9 mouse cellular contexts compared by ENCODE assay signal in genomic region chr11:94471740-94472584, GRCm38 (mm10). TPM values are rescaled to one million over a fixed set of nuclear protein-coding genes. Genes with fewer than 3 reads are reported as not detected.
DNase-seq lines count a peak whose midpoint lies in the region; ATAC-seq lines count a peak whose summit lies in the region.
"Had no signal": no experiment of that assay in that cellular context is flagged by ENCODE, and none has a peak within 500 bp of the region (broad histone marks: within the 10 kb centered on the region; RNA-seq: fewer than 3 reads in every experiment).

No protein-coding gene starts in this region.

- no peak overlapping the region; the same call in 1 of the 2 replicates for H3K27ac ChIP-seq in kidney, embryonic 16.5 days (ENCODE audit: low read length)
- H3K27ac ChIP-seq in embryonic facial prominence, embryonic 11.5 days (replicated peaks; ENCODE audit: low read depth, low read length) = peak overlapping the region; percentile 92; the same call in 1 of the 2 replicates
- peak overlapping the region; percentile 80 for H3K27ac ChIP-seq in hindbrain, embryonic 12.5 days
- H3K27ac ChIP-seq in midbrain, embryonic 16.5 days (ENCODE audit: low read length) = peak overlapping the region; percentile 84

- peak overlapping the region; percentile 77 for H3K4me3 ChIP-seq in kidney, embryonic 16.5 days (ENCODE audit: low read length)
- peak overlapping the region; percentile 62 for H3K4me3 ChIP-seq in embryonic facial prominence, embryonic 11.5 days (ENCODE audit: low read depth, low read length)
- H3K4me3 ChIP-seq in hindbrain, embryonic 12.5 days = peak overlapping the region; percentile 88
- peak overlapping the region; percentile 77 for H3K4me3 ChIP-seq in midbrain, embryonic 16.5 days (ENCODE audit: low read depth, low read length)

- no peaks in the 10 kb centered on the region for H3K9me3 ChIP-seq in kidney, embryonic 16.5 days (ENCODE audit: low read length)
- no peaks in the 10 kb centered on the region for H3K9me3 ChIP-seq in embryonic facial prominence, embryonic 11.5 days (replicated peaks; ENCODE audit: control insufficient read depth, low read length)
- no peaks in the 10 kb centered on the region for H3K9me3 ChIP-seq in hindbrain, embryonic 12.5 days (replicated peaks)
- H3K9me3 ChIP-seq in midbrain, embryonic 16.5 days (replicated peaks; ENCODE audit: control insufficient read depth, low read length, poor library complexity, severe bottlenecking) = no peaks in the 10 kb centered on the region

- H3K4me2 ChIP-seq in kidney, embryonic 16.5 days (replicated peaks; ENCODE audit: low read depth, low read length) = peak overlapping the region; percentile 98
- peak overlapping the region; percentile 61 for H3K4me2 ChIP-seq in embryonic facial prominence, embryonic 11.5 days (ENCODE audit: low read depth, low read length)
- peak overlapping the region; percentile 97 for H3K4me2 ChIP-seq in hindbrain, embryonic 12.5 days (replicated peaks)
- H3K4me2 ChIP-seq in midbrain, embryonic 16.5 days (ENCODE audit: low read length) = peak overlapping the region; percentile 82

- peak overlapping the region; percentile 81 for H3K9ac ChIP-seq in kidney, embryonic 16.5 days (replicated peaks; ENCODE audit: low read length)
- peak overlapping the region; percentile 77 for H3K9ac ChIP-seq in embryonic facial prominence, embryonic 11.5 days (replicated peaks; ENCODE audit: low read length)
- H3K9ac ChIP-seq in hindbrain, embryonic 12.5 days = peak overlapping the region; percentile 95
- H3K9ac ChIP-seq in midbrain, embryonic 16.5 days (ENCODE audit: low read depth, low read length) = peak overlapping the region; percentile 96

- peaks cover 84% of the 10 kb centered on the region for H3K4me1 ChIP-seq in kidney, embryonic 16.5 days (ENCODE audit: insufficient read depth, low read length)
- peaks cover 12% of the 10 kb centered on the region for H3K4me1 ChIP-seq in embryonic facial prominence, embryonic 11.5 days (ENCODE audit: control insufficient read depth, insufficient read depth, low read length)
- H3K4me1 ChIP-seq in hindbrain, embryonic 12.5 days = peaks cover 78% of the 10 kb centered on the region
- peaks cover 55% of the 10 kb centered on the region for H3K4me1 ChIP-seq in midbrain, embryonic 16.5 days (ENCODE audit: control insufficient read depth, insufficient read depth, low read length)

- WGBS in kidney, embryonic 16.5 days = 6% methylated on average over 16 of the region's 17 CpGs
- 2% methylated on average over 17 of the region's 17 CpGs for WGBS in embryonic facial prominence, embryonic 11.5 days
- WGBS in hindbrain, embryonic 12.5 days = 2% methylated on average over 17 of the region's 17 CpGs
- 2% methylated on average over 17 of the region's 17 CpGs for whole genome bisulfite sequencing in midbrain, embryonic 16.5 days

- no peaks in the 10 kb centered on the region for H3K36me3 ChIP-seq in kidney, embryonic 16.5 days (ENCODE audit: insufficient read depth, low read length)
- no peaks in the 10 kb centered on the region for H3K36me3 ChIP-seq in embryonic facial prominence, embryonic 11.5 days (replicated peaks; ENCODE audit: control insufficient read depth, insufficient read depth, low read depth, low read length)
- H3K36me3 ChIP-seq in hindbrain, embryonic 12.5 days = no peaks in the 10 kb centered on the region
- no peaks in the 10 kb centered on the region for H3K36me3 ChIP-seq in midbrain, embryonic 16.5 days (ENCODE audit: control insufficient read depth, insufficient read depth, low read length)

- ATAC-seq in kidney, embryonic 16.5 days (ENCODE audit: low FRiP score, low TSS enrichment) = no peak
- no peak for ATAC-seq in embryonic facial prominence, embryonic 11.5 days (replicated peaks; ENCODE audit: insufficient number of reproducible peaks, low FRiP score, low TSS enrichment, low read depth)
- ATAC-seq in hindbrain, embryonic 12.5 days (ENCODE audit: low FRiP score) = no peak
- ATAC-seq in midbrain, embryonic 16.5 days = no peak

- H3K27me3 ChIP-seq in kidney, embryonic 16.5 days (ENCODE audit: insufficient read depth, low read length) = peaks cover 22% of the 10 kb centered on the region; the same call in 1 of the 2 replicates
- peaks cover 9% of the 10 kb centered on the region for H3K27me3 ChIP-seq in embryonic facial prominence, embryonic 11.5 days (ENCODE audit: control insufficient read depth, insufficient read depth, low read length)
- H3K27me3 ChIP-seq in hindbrain, embryonic 12.5 days = peaks cover 36% of the 10 kb centered on the region
- H3K27me3 ChIP-seq in midbrain, embryonic 16.5 days (ENCODE audit: control insufficient read depth, insufficient read depth, low read depth, low read length) = no peaks in the 10 kb centered on the region

- no peak for DNase-seq in kidney, adult 9 months
- DNase-seq in embryonic facial prominence, embryonic 11.5 days (ENCODE audit: low spot score) = peak; percentile 57
- DNase-seq in spleen, adult 18-20 months = no peak
- no peak for DNase-seq in adrenal gland, postnatal 14 days
- no peak for DNase-seq in ovary, postnatal 14 days (ENCODE audit: low spot score)

RNA-seq across cellular contexts. Expression of gene Cacna1g, which starts 2.0 kb away (rescaled TPM):
- 10.2 and 10.3 TPM in 2 replicates for polyA plus RNA-seq in kidney, embryonic 16.5 days (2015; fragmentation: Nextera tagmentation; extraction: Ambion mirVana)
- 10.9 and 14.1 TPM in 2 replicates for polyA plus RNA-seq in embryonic facial prominence, embryonic 11.5 days (2014; fragmentation: Nextera tagmentation; extraction: Ambion mirVana)
- polyA plus RNA-seq in hindbrain, embryonic 12.5 days (2016; fragmentation: Nextera tagmentation; extraction: Ambion mirVana) = 19.1 and 21.4 TPM in 2 replicates
- polyA plus RNA-seq in midbrain, embryonic 16.5 days (2015; fragmentation: Nextera tagmentation; extraction: Ambion mirVana) = 18.4 and 21.2 TPM in 2 replicates
- 0.89 and 1.5 TPM in 2 replicates for total RNA-seq in adrenal gland, postnatal 14 days (2021)

RNA-seq across cellular contexts. Expression of gene Spata20, which starts 14.0 kb away (rescaled TPM):
- 0.19 and 0.37 TPM in 2 replicates for polyA plus RNA-seq in kidney, embryonic 16.5 days (2015; fragmentation: Nextera tagmentation; extraction: Ambion mirVana)
- polyA plus RNA-seq in embryonic facial prominence, embryonic 11.5 days (2014; fragmentation: Nextera tagmentation; extraction: Ambion mirVana) = 0.08 and 0.27 TPM in 2 replicates
- polyA plus RNA-seq in hindbrain, embryonic 12.5 days (2016; fragmentation: Nextera tagmentation; extraction: Ambion mirVana) = 0.08 TPM in 1 of 2 replicates, not detected in the other
- polyA plus RNA-seq in midbrain, embryonic 16.5 days (2015; fragmentation: Nextera tagmentation; extraction: Ambion mirVana) = 0.43 and 0.66 TPM in 2 replicates
- total RNA-seq in adrenal gland, postnatal 14 days (2021) = not detected in 2 replicates
- total RNA-seq: liver, adult 2 months had no signal
- polyA plus RNA-seq: liver, adult 2 months had no signal

RNA-seq across cellular contexts. Expression of gene Epn3, which starts 27.8 kb away (rescaled TPM):
- 23.4 and 28.2 TPM in 2 replicates for polyA plus RNA-seq in kidney, embryonic 16.5 days (2015; fragmentation: Nextera tagmentation; extraction: Ambion mirVana)
- polyA plus RNA-seq in embryonic facial prominence, embryonic 11.5 days (2014; fragmentation: Nextera tagmentation; extraction: Ambion mirVana) = 1.5 and 2.3 TPM in 2 replicates
- 1.7 and 2.5 TPM in 2 replicates for polyA plus RNA-seq in hindbrain, embryonic 12.5 days (2016; fragmentation: Nextera tagmentation; extraction: Ambion mirVana)
- 0.43 and 0.57 TPM in 2 replicates for polyA plus RNA-seq in midbrain, embryonic 16.5 days (2015; fragmentation: Nextera tagmentation; extraction: Ambion mirVana)
- total RNA-seq in adrenal gland, postnatal 14 days (2021) = 12.1 and 13.5 TPM in 2 replicates
- total RNA-seq: liver, adult 2 months had no signal

RNA-seq across cellular contexts. Expression of gene Mycbpap, which starts 49.6 kb away (rescaled TPM):
- 4.3 and 5.1 TPM in 2 replicates for polyA plus RNA-seq in kidney, embryonic 16.5 days (2015; fragmentation: Nextera tagmentation; extraction: Ambion mirVana)
- 1.9 and 2.4 TPM in 2 replicates for polyA plus RNA-seq in embryonic facial prominence, embryonic 11.5 days (2014; fragmentation: Nextera tagmentation; extraction: Ambion mirVana)
- 4.2 and 5.2 TPM in 2 replicates for polyA plus RNA-seq in hindbrain, embryonic 12.5 days (2016; fragmentation: Nextera tagmentation; extraction: Ambion mirVana)
- polyA plus RNA-seq in midbrain, embryonic 16.5 days (2015; fragmentation: Nextera tagmentation; extraction: Ambion mirVana) = 4.9 and 5.6 TPM in 2 replicates
- 3.9 and 5.6 TPM in 2 replicates for total RNA-seq in adrenal gland, postnatal 14 days (2021)
